Mouse (Mus musculus) ES-CJ7 (cell line): Measurements from ENCODE around the gene Defb20.

Source experiments
- DNase-seq: peaks from one replicate; pipeline ENCODE4 v3.0.0; 2011; ENCODE audit warnings: low read depth, low spot score

Gene Defb20

GRCm38 (mm10) chr2:152476763-152477162, at the start of gene Defb20:
TSS of gene Defb20 (plus strand) at chr2:152477063.
- DNase-seq, result no peak

- DNase-seq, result peak; percentile 36
Measured at GRCm38 (mm10) chr2:152427493-152427892, 49.4 kb upstream of the Defb20 start.

GRCm38 (mm10) chr2:152428481-152428880, 48.4 kb upstream of the Defb20 start:
- DNase-seq, result peak; percentile 60

GRCm38 (mm10) chr2:152436405-152436901, 40.4 kb upstream of the Defb20 start:
- DNase-seq, result no peak

- DNase-seq, result peak; percentile 76
Measured at GRCm38 (mm10) chr2:152436983-152437860, 39.6 kb upstream of the Defb20 start.

- no peak for DNase-seq
Measured at GRCm38 (mm10) chr2:152438963-152439362, 37.9 kb upstream of the Defb20 start.

- DNase-seq, result no peak
Measured at GRCm38 (mm10) chr2:152439833-152440232, 37.0 kb upstream of the Defb20 start.

GRCm38 (mm10) chr2:152442322-152442721, 34.5 kb upstream of the Defb20 start:
- DNase-seq, result no peak

- no peak for DNase-seq
Measured at GRCm38 (mm10) chr2:152443281-152443680, 33.6 kb upstream of the Defb20 start.

- no peak for DNase-seq
Measured at GRCm38 (mm10) chr2:152446642-152447041, 30.2 kb upstream of the Defb20 start.

- DNase-seq, result no peak
Measured at GRCm38 (mm10) chr2:152447461-152447860, 29.4 kb upstream of the Defb20 start.

GRCm38 (mm10) chr2:152450241-152450640, 26.6 kb upstream of the Defb20 start:
- peak; percentile 54 for DNase-seq

GRCm38 (mm10) chr2:152452101-152452781, 24.6 kb upstream of the Defb20 start:
- no peak for DNase-seq

- DNase-seq, result no peak
Measured at GRCm38 (mm10) chr2:152459241-152459640, 17.6 kb upstream of the Defb20 start.

GRCm38 (mm10) chr2:152464570-152465150, 12.2 kb upstream of the Defb20 start, which contains the start of gene Defb23:
TSS of gene Defb23 (minus strand) at chr2:152464620.
- DNase-seq, result peak; percentile 25

- peak; percentile 50 for DNase-seq
Measured at GRCm38 (mm10) chr2:152470973-152471372, 5.9 kb upstream of the Defb20 start.

- no peak for DNase-seq
Measured at GRCm38 (mm10) chr2:152472434-152472833, 4.4 kb upstream of the Defb20 start.

- no peak for DNase-seq
Measured at GRCm38 (mm10) chr2:152480881-152481280, 4.0 kb downstream of the Defb20 start.

GRCm38 (mm10) chr2:152481726-152482125, 4.9 kb downstream of the Defb20 start:
- no peak for DNase-seq

GRCm38 (mm10) chr2:152487024-152487423, 10.2 kb downstream of the Defb20 start:
- DNase-seq, result peak; percentile 65

GRCm38 (mm10) chr2:152490038-152490437, 13.2 kb downstream of the Defb20 start, which contains the start of gene Defb22:
TSS of gene Defb22 (minus strand) at chr2:152490138.
- DNase-seq, result no peak

- peak; percentile 48 for DNase-seq
Measured at GRCm38 (mm10) chr2:152493151-152493550, 16.3 kb downstream of the Defb20 start.
